Mouse (Mus musculus) C2C12 (cell line): ENCODE measurements around the gene Stn1. TPM values are rescaled to one million over a fixed set of nuclear protein-coding genes. Genes with fewer than 3 reads are reported as not detected.

Source experiments
- H3K27me3 ChIP-seq: one replicate; pipeline ENCODE4 v1.6.1; 2011; ENCODE audit not compliant: control insufficient read depth, insufficient read depth, insufficient read length
- H3K36me3 ChIP-seq: one replicate; pipeline ENCODE4 v1.6.1; 2011; ENCODE audit not compliant: control insufficient read depth, insufficient read depth
- H3K4me3 ChIP-seq: one replicate; pipeline ENCODE4 v1.5.1; 2011; ENCODE audit warnings: mild to moderate bottlenecking, control low read depth; ENCODE audit not compliant: poor library complexity, insufficient read depth, severe bottlenecking
- H3K79me2 ChIP-seq: one replicate; pipeline ENCODE4 v1.6.1; 2011; ENCODE audit not compliant: control insufficient read depth, insufficient read depth
- H3K79me3 ChIP-seq: one replicate; pipeline ENCODE4 v1.6.1; 2011; ENCODE audit warnings: low read depth, control low read depth
- H3ac ChIP-seq: one replicate; pipeline ENCODE3; 2011; ENCODE audit warnings: low read depth; ENCODE audit not compliant: control insufficient read depth, insufficient read length
- CEBPB ChIP-seq: IDR thresholded peaks from one replicate; pipeline ENCODE4 v1.6.1; 2011; ENCODE audit warnings: low read depth, mild to moderate bottlenecking, control low read depth, moderate library complexity
- CTCF ChIP-seq: IDR thresholded peaks from one replicate; pipeline ENCODE4 v1.5.1; 2011; ENCODE audit not compliant: control insufficient read depth, insufficient read depth, insufficient read length
- FOSL1 ChIP-seq: IDR thresholded peaks from one replicate; pipeline ENCODE4 v1.8.0; 2011; ENCODE audit warnings: mild to moderate bottlenecking, low read length; ENCODE audit not compliant: poor library complexity, insufficient read depth, severe bottlenecking
- MAX ChIP-seq: IDR thresholded peaks from one replicate; pipeline ENCODE4 v1.6.1; 2011; ENCODE audit warnings: mild to moderate bottlenecking, control low read depth
- MYOD1 ChIP-seq: IDR thresholded peaks from one replicate; pipeline ENCODE4 v1.6.1; 2011; ENCODE audit warnings: low read depth; ENCODE audit not compliant: control insufficient read depth, insufficient read length
- MYOG ChIP-seq: IDR thresholded peaks from one replicate; pipeline ENCODE4 v1.6.1; 2011; ENCODE audit not compliant: control insufficient read depth, insufficient read length; ENCODE audit errors: extremely low read depth
- USF1 ChIP-seq: IDR thresholded peaks from one replicate; pipeline ENCODE4 v1.6.1; 2011; ENCODE audit warnings: low read depth, mild to moderate bottlenecking, control low read depth, moderate library complexity
- polyA plus RNA-seq: library from polyadenylated mRNA; unstranded; fragments of >200 nt; fragmentation: generic; extraction: Trizol; gene quantifications from one replicate; pipeline ENCODE4 v1.2.1, GENCODE M21; 2012; ENCODE audit warnings: missing spikeins

The Stn1 gene
- polyA plus RNA-seq, 1 experiment = 50.7 TPM

DNA sequence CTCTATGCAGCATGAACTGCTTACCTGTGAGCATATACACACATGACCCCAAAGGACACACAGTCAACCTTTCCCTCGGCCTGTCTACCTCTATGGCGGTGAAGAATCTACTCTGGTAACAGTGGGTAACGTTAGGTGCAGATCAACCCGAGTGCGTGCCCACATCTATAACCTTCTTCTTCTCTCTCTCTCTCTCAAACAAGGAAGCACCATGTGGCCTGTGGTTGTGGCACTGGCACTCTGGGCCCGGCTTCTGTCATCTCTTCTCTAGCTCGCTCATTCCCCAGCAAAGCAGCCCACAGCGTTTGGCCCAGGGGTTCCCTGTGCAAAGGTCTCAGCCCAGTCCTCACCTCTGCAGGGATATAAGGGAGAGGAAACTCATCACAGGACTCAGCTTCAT is 12.4 kb downstream of the Stn1 start:
- Histone ChIP-seq H3K79me3 (no peaks in the 10 kb centered on the region), H3K4me3 (no peak overlapping the region), H3ac (no peak overlapping the region), H3K27me3 (no peaks in the 10 kb centered on the region), H3K79me2 (no peaks in the 10 kb centered on the region), H3K36me3 (peaks cover 67% of the 10 kb centered on the region)
- TF ChIP-seq MYOG = no peak
- TF ChIP-seq CEBPB = no peak
- TF ChIP-seq MAX = no peak
- no peak for TF ChIP-seq FOSL1

DNA sequence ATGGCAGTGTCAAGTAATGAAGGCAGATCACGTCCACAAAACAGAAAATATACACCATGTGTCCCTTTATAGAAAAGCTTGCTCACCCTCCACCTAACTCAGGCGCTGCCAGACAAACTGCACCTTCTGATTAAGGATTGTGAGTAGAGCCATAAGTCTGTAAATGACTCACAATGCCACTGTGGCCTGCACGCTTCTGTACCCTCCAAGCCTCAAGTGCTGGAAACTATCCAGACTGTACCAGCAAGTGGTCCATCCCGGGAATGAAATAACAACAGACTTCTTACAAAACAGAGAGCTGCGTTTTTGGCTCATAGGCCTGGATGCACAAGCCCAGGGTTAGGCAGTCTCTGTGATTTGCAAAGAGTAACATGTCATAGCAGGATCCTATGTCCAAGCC is 15.9 kb downstream of the Stn1 start:
- H3K79me2 ChIP-seq = no peaks in the 10 kb centered on the region
- H3K36me3 ChIP-seq = peaks cover 47% of the 10 kb centered on the region
- no peaks in the 10 kb centered on the region for H3K27me3 ChIP-seq
- TF ChIP-seq MYOD1 (no peak), CTCF (no peak), MAX (no peak), FOSL1 (no peak), MYOG (no peak), USF1 (no peak), CEBPB (no peak)
- H3ac ChIP-seq = no peak overlapping the region
- no peak overlapping the region for H3K4me3 ChIP-seq
- H3K79me3 ChIP-seq = no peaks in the 10 kb centered on the region

DNA sequence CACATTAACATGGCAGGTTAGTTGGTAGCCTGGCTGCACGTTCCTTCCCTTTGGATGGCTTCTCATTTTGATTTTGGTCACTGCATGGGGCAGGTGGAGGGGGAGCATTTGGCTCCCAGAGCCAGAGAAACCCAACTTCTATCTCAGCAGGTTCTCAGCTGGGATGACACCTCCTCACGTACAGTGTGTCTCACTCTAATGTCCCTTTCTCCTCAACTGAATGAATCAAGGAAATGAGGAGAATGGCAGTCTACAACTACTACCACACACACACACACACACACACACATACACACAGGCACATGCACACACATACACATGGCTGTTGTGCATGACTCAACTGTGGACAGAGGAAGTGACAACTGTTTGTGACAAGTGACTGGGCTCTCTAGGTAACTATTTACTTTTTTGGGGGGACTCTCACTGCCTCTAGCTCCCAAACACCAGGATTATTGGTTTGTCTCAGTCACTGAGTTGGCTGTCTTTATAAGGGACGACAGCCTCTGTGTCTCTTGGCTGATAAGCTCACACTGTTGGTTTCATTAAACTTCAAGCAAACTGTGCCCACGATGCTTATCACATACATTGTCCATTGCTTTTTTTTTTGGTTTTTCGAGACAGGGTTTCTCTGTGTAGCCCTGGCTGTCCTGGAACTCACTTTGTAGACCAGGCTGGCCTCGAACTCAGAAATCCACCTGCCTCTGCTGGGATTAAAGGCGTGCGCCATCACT is 18.0 kb downstream of the Stn1 start:
- H3K36me3 ChIP-seq = peaks cover 54% of the 10 kb centered on the region
- no peak for TF ChIP-seq USF1
- no peak for TF ChIP-seq MAX

DNA sequence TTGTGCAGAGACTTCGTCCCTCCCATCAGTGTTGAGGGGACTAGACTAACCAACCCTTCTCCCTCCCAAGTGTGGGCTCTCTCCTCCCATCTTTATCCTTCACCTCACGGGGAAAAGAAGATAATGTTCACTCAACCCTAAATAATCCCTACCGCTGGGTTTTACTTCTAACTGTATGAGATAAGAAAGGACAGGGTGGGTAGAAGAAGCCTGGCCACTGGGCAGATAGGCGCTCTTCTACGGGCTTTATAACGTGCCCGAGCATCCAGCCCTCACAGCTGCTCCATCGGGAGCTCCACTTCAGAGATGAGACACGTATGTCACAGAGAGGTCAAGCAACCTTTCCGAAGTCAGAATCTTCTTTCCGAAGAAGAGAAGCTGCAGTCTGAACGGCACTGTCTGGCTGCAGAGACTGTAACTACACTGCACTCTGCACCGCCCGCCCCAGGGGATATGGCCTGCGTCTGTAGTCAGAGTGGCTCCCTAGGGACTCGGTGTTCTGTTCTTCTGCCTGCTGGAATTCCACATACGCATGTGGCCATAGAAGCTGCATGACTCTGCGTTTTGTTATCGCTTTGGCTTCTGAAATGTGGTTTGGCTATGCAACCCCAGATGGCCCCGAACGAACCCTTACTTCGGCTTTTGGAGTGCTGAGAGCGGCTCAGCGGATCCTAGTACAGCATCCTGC is 18.7 kb downstream of the Stn1 start:
- Histone ChIP-seq H3K79me2 (no peaks in the 10 kb centered on the region), H3K4me3 (no peak overlapping the region), H3ac (no peak overlapping the region), H3K27me3 (no peaks in the 10 kb centered on the region), H3K79me3 (no peaks in the 10 kb centered on the region), H3K36me3 (peaks cover 49% of the 10 kb centered on the region)
- no peak for TF ChIP-seq MYOG
- TF ChIP-seq CEBPB = no peak
- no peak for TF ChIP-seq MAX
- TF ChIP-seq CTCF = no peak

More for the DNA sequence above, 18.0 kb downstream of the Stn1 start:
- Histone ChIP-seq H3K79me2 (no peaks in the 10 kb centered on the region), H3K79me3 (no peaks in the 10 kb centered on the region), H3K27me3 (no peaks in the 10 kb centered on the region), H3K4me3 (no peak overlapping the region), H3ac (no peak overlapping the region)

DNA sequence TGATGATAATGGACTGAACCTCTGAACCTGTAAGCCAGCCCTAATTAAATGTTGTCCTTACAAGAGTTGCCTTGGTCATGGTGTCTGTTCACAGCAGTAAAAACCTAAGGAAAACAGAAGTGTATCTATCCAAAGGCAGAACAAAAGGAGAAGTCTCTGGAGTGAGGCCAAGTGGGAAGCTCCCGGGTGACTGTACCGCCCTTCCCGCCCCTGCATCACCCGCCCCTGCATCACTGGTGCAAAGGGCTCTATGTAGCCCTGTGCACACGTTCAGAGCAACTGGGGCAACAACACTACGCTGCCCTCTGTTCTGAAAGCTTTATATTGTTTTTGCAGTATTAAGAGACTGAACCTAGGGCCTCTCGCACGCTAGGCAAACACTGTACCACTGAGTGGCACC is 19.7 kb downstream of the Stn1 start:
- H3K27me3 ChIP-seq = no peaks in the 10 kb centered on the region
- no peak overlapping the region for H3K4me3 ChIP-seq
- no peaks in the 10 kb centered on the region for H3K79me3 ChIP-seq
- no peaks in the 10 kb centered on the region for H3K79me2 ChIP-seq
- peaks cover 48% of the 10 kb centered on the region for H3K36me3 ChIP-seq
- TF ChIP-seq USF1 = no peak
- TF ChIP-seq MYOG = no peak
- TF ChIP-seq CEBPB = no peak
- TF ChIP-seq FOSL1 = no peak
- no peak for TF ChIP-seq MYOD1
- no peak for TF ChIP-seq MAX
- TF ChIP-seq CTCF = no peak
- no peak overlapping the region for H3ac ChIP-seq

DNA sequence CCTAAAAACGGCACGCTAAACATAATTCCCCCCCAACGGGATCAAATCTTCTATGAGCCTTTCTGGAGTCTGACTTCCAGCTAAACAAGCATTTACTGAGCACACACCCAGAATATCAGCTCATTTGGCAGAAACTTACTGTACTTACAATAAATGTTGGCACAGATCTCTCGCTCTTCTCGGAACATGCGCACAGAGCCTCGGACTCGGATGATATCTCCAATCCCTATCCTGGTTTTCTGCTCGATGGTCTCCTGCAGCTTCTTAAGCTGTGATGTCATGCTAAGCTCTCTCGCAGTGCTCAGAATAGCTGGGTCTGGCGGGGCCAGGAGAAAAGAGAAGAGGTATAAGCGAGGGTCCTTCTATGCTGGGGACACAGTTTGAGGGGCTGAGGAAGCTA is 20.4 kb downstream of the Stn1 start:
- no peak for TF ChIP-seq USF1
- TF ChIP-seq CEBPB = no peak
- no peak for TF ChIP-seq MAX
- TF ChIP-seq MYOD1 = no peak
- TF ChIP-seq FOSL1 = no peak
- no peak for TF ChIP-seq MYOG
- no peak for TF ChIP-seq CTCF
- Histone ChIP-seq H3K27me3 (no peaks in the 10 kb centered on the region), H3ac (no peak overlapping the region), H3K79me2 (no peaks in the 10 kb centered on the region), H3K4me3 (no peak overlapping the region), H3K79me3 (no peaks in the 10 kb centered on the region), H3K36me3 (peaks cover 42% of the 10 kb centered on the region)
